Mouse (Mus musculus) cerebellum, adult 2 months (tissue): ENCODE data around the gene Olfr976.

Experiments used
- CTCF ChIP-seq: fragments of 200-500 bp; IDR thresholded peaks from 2 replicates; pipeline ENCODE4 v1.5.1; 2011; ENCODE audit warnings: low read depth, mild to moderate bottlenecking, control low read depth, low read length, moderate library complexity, borderline replicate concordance; ENCODE audit not compliant: insufficient read depth
- POLR2A ChIP-seq: fragments of 200-500 bp; IDR thresholded peaks from 2 replicates; pipeline ENCODE4 v1.6.1; 2011; ENCODE audit warnings: low read length, control low read depth, borderline replicate concordance; ENCODE audit not compliant: insufficient read depth

GRCm38 (mm10) chr9:39907036-39907435 is 53.9 kb downstream of the Olfr976 start, which contains the start of gene Olfr229:
- TF ChIP-seq POLR2A (no peak), CTCF (no peak)
